Mouse (Mus musculus): Measurements from ENCODE around the gene Bad.

DNA sequence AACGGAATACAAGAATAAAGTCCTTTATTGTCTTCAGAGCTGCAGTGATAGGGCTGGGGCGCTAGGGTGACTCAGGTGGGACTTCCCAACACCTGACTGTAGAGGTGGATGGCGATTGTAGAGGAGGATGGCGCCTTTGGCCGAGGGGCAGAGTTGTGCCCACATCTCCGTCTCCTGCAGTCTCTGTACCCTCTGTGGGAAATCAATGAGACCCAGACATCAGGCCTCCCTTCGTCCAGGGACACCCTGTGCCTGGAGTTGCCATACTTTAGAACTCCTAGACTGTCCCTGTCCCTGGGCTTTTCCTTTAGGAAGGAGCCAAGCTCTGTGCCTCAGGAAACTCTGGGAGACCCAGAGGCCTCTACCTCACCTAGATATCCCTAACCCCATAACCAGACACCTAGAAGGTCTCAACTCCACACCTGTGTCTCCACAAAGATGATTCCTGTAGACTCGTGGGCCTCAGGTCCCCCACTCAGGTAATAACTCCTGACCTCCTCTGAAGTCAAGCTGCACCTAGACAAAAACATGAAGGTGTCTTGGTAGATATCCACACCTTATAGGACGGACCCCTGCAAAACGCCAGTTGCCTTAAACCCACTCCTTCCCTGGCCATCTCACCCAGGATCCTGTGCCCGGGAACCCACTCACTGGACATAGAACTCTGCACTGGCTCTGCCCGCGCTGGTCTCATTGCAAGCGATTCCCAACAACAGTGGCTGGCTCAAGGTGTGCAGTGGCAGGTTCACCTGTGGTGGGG is 51.5 kb downstream of the Bad start:
- no peak for TF ChIP-seq CTCF (IDR thresholded peaks at IDR 0.05; ENCODE audit: borderline replicate concordance, control insufficient read depth, extremely low read depth, insufficient read depth, low read length, poor library complexity)
- no peak for TF ChIP-seq POLR2A (IDR thresholded peaks at IDR 0.05; ENCODE audit: control insufficient read depth, extremely low read depth, insufficient read depth, low read length, poor library complexity)

Measured in thymus, adult 2 months (tissue).